Mouse (Mus musculus) lung, postnatal 25 days (tissue): ENCODE measurements around the gene Vipr1.
"Not testable (repeated sequence)": the region's sequence is repeated elsewhere in the genome, so short reads cannot be mapped to it uniquely, and the experiment has no call there.

ENCODE experiments used
- DNase-seq: peaks from one replicate; pipeline ENCODE4 v3.0.0; 2022; ENCODE audit warnings: low spot score

The Vipr1 gene

DNA sequence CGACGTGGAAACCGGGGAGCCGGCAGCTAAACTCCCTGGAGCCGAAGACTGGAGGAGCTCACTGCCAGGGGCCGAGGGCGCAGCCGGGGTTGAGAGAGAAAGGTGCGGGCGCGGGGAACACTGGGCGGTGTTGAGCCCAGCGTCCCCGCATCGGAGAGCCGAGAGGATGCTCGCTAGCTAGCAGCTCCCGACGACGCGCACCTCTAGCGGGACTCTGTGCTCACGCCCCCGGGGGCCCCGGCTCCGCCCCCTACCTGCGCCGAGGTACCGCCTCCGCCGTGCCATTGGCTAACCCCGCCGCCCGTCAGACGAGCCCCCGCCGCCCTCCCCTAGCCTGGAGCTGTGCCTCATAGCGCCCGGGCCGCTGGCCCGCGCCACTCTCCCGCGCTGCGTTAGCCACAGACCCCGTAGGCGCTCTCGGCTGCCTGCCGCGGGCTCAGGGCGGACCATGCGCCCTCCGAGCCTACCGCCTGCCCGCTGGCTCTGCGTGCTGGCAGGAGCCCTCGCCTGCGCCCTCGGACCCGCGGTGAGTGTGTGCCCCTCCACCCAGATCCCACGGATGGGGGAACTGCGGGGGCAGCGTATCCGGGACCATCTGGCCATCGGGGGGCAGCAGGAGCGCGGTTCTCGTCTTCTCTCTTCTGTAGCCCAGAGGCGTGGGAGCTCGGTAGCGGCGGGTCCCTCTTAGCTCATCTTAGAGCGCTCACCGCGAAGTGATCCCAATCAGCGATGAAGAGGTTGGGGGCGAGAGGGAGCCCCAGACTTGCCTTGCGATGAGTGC, at the start of gene Vipr1:
Gene Vipr1 (plus strand): TSS at position 316 of the 781 bp plus-strand sequence.
- peak; percentile 76 for DNase-seq

DNA sequence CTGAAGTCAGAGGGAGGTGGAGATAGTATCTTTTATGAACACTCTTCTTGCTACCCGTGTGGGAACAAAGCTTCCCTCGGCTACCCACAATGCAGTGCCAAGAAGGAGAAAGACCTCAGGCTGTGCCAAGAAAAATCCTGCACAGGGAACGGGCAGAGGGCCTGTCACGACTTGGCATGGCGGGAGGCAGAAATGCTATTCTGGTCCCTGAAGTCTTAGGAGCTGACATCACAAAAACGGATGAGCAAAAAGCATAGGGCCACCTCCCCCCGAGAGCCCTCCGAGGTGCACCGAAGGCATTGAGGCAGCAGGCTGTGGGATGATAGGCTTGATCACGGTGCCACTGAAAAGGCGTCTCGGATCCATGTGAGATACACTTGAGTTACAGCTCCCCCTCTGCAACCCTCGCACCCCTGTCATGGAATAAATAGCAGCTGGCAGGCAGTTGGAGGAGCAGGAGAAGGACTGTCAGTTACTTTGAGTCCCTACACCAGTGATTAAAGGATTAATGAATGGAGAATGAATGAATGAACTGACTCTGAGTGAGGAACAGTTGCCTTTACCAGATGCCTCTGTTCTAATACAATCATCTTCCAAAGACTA, 49.5 kb upstream of the Vipr1 start:
- DNase-seq: no peak

DNA sequence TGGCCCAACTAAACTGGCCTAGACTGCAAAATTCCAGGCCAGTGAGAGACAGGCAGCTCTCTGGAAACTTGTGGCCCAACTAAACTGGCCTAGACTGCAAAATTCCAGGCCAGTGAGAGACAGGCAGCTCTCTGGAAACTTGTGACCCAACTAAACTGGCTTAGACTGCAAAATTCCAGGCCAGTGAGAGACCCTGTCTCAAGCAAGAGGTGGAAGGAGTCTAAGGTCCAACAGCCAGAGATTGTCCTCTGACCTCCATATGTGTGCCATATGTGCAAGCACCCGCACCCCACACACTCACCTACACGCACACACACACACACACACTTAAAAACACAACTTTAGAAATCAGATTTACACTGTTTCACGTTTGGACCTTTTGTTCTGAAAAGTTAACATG, 48.7 kb upstream of the Vipr1 start:
- not testable (repeated sequence) for DNase-seq

DNA sequence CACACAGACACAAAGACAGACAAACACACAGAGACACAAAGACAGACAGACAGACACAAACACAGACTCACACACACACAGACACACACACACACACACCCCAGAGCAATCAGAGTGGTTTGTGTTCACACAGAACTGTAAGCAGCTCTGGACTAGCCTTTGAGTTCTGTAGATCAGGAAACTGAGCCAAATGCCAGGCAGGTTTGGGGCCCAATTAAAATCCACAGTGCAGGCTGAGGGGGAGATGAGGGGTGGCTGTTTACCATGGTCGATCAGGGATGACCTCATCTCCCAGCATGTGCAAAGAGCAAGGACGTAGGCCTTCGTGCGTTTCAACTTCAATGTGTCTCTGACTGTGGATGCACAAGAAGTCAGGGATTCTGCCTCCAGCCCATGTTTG, 47.7 kb upstream of the Vipr1 start:
- DNase-seq: no peak

DNA sequence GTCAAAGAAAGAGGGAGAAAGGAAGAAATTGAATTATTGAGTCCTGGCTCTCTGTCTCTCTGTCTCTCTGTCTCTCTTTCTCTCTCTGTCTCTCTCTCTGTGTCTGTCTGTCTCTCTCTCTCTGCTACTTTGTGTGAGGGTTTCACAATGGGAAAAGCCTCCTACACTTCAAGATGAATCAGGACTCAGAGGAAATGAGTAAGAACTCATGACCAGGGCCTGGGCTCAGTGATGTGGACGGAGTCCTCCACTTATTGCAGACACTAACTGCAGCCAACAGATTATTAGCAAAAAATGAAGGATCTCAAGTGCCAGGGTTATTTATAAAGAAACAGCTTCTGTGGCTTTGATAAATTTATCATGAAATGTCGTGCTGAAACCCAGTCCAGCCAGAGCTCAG, 44.4 kb upstream of the Vipr1 start:
- no peak for DNase-seq

DNA sequence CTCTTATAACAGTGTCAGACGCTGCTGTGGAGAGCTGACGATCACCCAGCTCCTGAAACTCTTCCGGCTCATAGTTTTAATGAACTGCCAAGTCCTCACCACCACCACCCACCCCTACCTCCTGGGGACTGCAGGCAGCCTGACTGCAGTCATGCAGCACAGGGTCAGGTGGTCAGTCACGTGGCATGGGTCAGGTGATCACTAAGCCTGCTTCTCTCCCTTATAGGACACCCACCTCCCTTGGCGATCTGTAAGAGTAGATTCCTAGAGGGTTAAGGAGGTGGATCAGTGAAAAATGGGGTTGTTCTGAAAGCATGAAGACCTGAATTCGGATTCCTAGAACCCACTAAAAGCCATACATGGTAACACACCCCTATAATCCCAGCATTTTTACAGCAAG, 43.0 kb upstream of the Vipr1 start:
- no peak for DNase-seq

DNA sequence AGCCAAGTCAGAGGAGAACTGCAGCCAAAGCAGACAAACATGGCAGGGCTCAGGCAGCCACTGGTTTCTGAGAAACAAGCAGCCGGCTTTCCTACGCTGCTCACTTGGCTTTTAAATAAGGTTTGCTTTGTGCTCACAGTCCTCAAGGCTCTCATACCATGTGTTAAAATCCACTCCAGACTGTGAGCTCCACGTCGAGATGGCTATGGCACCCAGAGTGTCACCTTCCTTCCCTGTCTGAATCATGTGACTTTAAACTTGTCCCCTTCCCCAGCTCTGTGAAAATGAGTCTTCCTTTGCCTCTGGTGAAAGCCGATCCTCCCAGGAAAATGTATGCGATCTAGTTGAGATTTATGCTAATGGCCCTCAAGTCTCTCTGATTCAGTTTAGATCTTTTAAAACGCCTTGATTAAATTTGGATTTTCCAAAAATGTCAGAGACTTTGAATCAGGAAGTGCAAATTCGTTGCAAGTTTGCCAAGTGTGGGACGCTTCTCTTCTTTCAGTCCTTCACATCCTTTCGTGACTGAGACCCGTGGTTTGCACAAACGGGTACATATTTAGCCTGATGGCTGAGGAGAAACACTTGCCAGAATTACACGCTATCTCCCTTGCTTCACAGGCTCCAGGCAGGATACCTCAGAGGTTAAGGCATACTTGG, 42.2 kb upstream of the Vipr1 start:
- no peak for DNase-seq

DNA sequence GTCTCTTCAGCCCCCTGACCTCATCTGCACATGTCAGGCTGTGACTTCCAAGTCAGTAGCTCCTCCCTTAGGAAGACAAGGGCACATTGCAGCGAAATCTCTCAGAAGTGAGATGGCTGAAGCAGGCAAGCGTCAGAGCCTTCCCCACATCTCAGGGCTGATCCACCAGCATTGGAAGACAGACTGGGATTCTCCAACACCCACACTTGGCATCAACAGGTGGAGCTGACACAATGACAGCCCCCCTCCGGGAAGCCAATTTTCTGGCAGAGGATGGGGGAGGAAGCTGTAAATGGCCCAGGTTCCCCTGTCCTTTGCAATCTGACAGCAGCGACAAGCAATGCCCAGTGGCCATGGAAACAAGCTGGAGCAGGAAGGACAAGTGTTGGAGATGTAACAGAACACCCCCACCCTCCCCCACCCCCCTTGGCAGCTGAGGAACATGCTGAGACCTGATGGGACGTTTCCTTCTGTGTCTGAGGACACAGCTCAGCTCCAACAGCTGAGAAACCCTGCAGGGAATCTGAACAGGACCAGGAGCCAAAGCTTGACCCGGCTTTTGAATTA, 41.6 kb upstream of the Vipr1 start:
- DNase-seq: no peak

DNA sequence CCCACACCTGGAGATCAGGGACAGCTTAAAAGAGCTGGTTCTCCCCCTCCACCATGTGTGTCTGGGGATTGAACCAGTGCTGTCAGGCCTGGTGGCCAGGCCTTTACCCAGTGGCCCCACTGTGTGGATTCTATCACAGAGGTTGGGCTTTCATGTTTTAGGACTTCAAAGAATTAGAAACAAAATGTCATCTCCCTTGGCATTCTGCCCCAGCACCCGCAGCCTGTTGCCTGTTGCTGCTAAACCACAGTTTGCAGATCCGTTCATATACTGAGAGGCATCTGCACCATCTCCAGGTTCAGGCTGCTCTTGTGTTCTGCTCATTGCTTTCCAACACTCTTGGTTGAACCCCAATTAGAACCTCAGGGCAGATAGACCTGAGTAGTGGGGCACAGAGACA, 40.1 kb upstream of the Vipr1 start:
- DNase-seq: no peak

DNA sequence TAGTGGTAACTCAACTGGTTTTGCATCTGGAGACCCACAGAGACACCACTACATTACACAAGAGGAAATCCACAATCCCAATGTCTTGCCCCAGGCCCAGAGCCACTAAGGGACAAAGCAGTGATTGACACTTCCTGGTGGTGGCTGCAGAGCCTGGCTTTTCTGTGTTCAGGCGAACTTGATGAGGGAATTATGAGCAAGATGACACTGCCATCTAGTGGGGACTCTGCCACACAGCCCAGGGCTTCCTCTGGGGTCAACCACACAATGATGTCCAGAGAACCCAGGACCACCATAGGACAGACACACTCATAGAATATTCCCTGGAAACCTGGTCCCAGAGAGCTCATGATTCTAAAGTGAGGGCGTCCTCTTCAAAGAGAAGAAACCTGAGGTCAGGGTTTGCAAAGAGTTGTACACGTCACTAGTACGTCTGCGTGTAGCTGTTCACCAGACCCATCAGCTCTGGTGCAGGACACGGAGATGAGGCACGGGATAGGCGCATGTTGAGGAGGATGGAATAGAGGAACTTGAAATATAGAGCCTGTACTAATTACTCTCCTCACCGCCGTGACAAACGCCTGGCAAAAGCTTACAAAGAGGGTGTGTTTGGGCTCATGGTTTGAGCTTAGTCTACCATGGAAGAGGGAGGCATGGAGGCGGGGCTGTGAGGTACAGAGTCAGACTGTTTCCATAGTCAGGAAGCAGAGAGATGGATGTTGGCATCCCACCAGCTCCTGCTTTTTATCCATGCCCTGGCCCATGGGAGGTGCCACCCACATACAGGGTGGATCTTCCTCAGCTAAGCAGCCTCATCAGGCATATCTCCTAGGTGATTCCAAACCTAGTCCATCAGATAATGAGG, 36.9 kb upstream of the Vipr1 start:
- peak; percentile 74 for DNase-seq

DNA sequence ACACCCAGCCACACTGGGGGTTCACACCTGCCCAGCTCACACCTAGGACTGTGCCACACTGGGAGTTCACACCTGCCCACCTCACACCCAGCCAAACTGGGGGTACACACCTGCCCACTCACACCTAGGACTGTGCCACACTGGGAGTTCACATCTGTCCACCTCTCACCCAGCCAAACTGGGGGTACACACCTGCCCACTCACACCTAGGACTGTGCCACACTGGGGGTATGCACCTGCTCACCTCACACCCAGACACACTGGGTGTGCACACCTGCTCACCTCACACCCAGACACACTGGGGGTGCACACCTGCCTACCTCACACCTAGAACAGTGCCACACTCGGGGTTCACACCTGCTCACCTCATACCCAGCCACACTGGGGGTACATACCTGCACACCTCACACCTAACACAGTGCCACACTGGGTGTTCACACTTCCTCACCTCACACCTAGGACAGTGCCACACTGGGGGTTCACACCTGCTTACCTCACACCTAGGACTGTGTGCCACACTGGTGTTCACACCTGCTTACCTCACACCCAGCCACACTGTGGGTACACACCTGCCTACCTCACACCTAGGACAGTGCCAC, 35.9 kb upstream of the Vipr1 start:
- no peak for DNase-seq

DNA sequence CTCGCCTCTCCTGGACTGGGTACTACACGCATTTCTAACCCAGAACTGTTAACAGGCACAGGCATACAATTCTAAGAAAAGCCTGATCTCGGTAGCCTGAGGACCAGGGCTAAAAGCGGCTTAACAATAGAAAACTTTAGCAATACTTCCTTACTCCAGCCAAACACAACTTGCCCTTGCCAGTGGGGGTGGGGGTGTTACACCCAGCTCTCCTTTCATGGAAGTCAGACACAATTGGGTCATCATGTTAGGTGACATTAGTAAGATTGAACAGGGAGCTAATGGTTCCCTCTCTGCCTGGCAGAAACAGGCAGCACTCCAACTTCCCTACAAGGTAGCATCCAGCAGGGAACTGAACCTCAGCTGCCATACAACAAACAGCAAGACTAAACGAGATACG, 33.1 kb upstream of the Vipr1 start:
- no peak for DNase-seq

DNA sequence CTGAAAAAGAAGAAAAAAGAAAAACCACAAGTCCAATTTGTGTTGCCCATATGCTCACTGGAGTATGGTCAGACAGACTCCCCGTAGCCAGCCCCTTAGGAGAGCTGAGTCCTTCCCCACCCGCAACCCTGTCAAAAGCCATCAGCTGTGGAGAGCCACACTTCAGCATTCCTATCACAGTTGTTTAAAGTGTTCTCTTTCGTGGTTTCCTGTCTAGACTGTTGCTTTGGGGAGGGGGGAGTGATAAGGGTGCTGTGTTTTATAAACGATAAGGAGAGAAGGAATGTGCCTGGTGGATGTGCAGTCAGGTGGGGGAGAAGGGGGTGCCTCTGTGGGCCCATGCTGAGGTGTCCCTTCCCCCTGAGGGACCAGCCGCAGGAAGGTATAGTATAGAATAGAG, 29.3 kb upstream of the Vipr1 start:
- DNase-seq: no peak

DNA sequence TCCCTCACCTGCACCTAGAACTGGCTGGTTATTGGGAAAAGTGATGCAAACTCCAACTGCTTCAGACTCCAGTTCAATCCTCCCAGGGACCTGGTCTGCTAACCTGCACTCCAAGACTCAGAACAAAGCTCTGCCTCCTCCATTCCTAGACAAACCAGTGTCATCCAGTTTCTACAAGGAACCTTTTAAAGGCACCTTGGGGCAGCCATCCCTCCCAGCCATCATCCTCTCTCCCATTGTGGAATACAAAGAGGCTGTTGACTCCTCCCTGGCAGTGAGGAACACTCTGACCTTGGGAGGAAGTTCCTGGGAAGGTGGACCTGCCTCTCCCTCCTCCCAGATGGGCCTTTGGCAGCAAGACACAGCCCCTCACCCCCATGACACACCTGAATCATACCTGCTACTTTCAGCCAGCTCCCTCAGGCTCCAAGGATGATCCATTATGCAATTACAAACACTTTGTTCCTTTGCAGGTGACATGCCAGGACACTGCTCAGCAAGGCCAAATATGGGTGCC, 28.2 kb upstream of the Vipr1 start:
- DNase-seq: no peak

DNA sequence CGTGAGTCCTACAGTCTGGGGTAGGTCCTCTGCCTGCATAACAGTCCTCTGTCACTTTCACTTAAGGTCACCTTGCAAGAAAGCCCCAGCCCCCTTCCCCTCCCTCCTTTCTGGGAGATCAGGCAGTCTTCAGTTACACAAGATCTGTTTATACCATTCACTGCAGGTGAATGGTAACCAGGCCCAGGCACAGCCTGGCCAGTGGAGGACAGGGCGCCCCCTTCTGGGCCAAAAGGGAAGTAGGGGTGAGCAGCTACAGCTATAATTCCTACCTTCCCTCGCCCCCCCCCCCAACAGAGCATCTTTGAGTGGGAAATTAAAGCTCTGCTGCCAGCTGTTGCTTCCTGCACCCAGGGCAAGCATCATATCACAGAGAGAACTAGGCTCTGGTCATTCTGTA, 26.0 kb upstream of the Vipr1 start:
- DNase-seq: no peak

DNA sequence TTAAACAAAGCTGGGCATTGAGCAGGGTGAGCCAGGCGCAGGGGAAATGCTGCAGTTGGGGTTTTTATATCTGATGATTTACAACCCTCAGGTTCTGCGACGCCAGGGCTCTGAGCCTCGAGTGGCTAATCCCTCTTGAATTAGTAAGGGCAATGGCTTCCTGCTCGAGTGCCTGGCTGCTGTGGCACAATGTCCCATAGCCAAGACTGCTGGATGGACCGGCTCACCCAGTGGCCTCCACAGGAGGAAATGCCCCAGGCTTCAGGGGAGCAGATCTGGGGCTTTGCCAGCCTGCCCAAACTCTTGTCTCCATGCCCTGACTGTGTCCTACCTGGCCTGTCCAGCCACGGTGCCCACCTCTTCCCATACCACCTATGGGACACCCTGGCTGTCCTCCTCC, 23.1 kb upstream of the Vipr1 start:
- DNase-seq: peak; percentile 18

DNA sequence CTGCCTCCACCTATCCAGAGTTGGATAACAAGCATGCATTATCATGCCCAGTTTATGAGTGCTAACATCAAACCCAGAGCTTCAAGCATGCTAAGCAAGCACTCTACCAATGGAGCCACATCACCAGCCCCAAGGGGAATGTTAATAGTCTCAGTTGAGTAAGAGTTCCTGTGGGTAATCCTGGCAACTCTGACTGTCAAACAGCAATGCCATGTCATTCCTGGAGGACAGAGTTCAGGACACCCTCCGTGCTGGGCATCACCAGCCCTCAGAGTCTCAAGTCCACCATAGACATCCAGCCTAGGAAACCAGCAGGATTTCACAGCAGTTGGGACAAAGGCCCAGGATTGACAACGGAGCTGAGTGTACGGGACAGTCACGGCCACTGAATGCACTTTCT, 19.3 kb upstream of the Vipr1 start:
- no peak for DNase-seq

DNA sequence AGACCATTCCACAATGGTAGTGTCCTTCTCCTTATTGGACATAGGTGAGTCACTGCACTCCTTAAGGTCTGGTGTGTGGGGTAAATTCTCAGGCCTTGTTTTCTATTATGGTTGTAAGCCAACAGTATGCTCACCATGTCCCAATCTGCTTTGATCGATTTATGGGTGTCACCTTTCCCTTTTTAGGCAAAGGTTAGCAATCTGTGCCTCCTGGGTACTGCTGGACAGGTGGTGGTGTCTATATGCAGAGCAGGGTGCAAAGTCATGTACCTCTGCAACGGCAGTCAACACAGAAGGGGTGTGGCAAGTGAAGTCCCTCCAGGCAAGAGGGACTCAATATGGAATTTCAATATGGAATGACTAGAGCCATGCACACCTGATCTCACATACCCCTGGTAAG, 17.6 kb upstream of the Vipr1 start:
- no peak for DNase-seq

DNA sequence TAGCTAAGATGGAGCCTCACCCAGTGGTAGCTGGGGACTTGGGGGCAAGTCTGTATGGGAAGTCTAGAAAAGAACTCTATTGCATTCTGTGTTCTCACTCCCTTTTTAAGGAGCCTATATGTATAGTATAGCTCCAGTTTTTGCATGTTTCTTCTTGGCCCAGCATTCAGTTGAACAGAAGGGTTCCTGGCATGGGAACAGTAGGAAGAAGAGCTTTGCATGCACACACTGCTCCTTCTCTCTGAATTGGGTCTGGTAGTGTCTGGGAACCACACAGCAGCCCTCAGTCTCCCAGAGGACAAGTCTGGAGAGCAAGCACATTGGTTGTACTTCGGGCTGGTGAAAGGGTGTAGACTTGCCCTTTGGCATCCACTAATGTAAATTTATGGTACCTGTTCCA, 11.9 kb upstream of the Vipr1 start:
- DNase-seq: no peak

DNA sequence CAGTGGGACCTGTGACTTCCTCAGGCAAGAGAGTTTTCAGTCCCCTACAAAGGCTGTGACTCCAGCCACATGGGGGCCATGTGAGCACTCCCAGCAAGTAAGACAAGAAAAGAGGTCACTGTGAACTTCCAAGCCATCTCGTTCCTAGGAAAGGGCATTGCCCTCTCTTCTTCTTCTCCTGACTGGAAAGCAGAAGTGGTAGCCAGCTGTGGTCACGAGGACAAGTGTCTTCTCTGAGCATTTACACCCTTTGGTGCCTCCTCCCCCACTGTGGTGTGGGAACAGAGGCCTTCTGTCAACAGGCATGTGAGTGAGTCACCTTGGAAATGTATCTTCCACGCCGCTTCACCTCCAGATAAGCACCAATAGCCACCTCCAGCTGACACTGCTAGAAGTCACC, 10.6 kb upstream of the Vipr1 start:
- DNase-seq: peak; percentile 53

DNA sequence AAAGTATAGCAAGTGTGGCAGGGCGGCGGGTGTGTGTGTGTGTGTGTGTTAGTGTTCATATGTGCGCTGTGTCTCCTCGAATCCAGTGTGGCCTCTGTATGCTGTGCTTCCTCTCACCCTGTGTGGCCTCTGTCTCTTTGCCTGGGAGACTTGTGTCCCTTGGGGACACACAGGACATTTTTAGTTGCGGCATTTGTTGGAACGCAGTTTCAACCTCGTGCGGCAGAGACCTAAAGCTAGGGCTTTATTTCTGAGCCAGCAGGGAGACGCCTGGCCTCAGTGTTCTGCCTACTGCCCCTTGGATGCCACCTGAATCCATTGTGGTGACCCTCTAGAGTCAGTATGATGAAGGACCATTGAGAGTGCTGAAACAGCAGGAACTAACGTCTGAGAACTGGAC, 9.6 kb upstream of the Vipr1 start:
- DNase-seq: no peak

DNA sequence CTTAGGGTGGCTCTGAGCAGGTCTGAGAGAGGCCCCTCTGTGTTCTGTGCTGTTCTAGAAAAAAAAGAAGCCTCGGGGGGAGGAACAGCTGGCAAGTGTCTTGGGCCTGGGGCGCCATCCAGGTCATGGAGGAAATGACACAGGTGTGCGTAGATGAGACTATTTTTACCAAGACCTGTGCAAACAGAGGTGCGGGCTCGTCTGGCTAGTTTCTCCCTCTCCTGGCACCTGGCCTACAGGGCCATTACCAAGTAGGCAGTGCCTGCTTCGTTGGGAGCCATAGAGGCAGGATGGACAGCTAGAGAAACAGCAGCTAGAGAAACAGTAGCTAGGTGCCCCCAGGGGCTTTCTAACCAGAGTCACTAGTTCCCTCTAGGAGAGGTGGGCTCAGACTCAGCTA, 9.2 kb upstream of the Vipr1 start:
- DNase-seq: no peak
